Mouse (Mus musculus) frontal cortex, postnatal 10 days (tissue): ENCODE measurements around the gene Gm37240.
"Not testable (repeated sequence)": the region's sequence is repeated elsewhere in the genome, so short reads cannot be mapped to it uniquely, and the experiment has no call there.

Experiments
- DNase-seq, 2 experiments: peaks; one replicate each; pipeline ENCODE4 v3.0.0; 2022; ENCODE audit warnings: low spot score in 2 of 2, mixed read lengths in 1 of 2

Gm37240 gene

DNA sequence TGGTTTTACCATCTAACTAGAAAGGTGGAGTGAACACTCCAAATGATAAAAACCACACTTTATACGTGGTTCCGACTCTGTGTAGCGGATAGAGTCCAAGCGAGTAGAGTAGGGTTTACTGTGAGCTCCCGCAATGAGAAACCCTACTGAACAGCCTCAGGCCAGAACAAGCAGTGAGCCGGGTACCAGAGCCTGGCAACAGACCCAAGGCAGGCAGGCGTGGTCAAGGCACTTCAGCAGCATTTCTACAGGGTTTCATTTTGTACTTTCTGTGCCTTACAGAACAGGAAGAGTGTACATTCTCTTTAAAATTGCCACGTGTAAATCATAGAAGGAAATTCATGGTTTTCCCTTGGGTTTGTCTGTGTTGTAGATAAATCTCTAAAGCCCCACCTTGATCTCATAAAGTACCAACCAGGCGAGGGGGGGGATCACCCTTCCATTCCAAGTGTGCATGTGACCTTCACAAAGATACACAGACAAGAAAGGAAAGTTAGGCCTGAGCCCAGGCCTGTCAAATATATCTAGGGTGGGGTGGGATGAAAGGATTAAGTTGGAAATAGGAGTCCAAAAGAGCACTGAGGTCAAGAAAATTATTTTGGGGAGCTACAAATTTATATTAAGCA, 1285.3 kb downstream of the Gm37240 start:
- DNase-seq: no peak

DNA sequence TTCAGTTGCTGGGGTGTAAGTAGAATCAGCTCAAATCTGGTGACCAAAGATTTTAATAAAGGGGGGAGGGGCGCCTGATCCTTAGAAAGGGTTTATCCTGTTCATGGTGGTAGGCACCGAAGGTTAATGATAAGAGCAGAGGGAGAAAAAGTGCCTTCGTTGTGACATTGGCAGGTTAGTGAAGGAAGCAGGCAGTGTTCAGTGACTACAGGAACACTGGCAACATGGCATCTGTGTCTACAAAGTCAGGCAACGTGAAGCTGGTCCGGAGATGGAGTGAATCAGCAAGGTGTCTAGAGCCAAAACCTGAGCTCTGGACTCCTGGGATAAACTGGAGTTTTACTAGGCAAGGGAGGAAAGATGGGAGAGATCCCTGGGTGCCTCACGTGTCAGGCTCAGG, 1288.6 kb downstream of the Gm37240 start:
- DNase-seq: no peak

DNA sequence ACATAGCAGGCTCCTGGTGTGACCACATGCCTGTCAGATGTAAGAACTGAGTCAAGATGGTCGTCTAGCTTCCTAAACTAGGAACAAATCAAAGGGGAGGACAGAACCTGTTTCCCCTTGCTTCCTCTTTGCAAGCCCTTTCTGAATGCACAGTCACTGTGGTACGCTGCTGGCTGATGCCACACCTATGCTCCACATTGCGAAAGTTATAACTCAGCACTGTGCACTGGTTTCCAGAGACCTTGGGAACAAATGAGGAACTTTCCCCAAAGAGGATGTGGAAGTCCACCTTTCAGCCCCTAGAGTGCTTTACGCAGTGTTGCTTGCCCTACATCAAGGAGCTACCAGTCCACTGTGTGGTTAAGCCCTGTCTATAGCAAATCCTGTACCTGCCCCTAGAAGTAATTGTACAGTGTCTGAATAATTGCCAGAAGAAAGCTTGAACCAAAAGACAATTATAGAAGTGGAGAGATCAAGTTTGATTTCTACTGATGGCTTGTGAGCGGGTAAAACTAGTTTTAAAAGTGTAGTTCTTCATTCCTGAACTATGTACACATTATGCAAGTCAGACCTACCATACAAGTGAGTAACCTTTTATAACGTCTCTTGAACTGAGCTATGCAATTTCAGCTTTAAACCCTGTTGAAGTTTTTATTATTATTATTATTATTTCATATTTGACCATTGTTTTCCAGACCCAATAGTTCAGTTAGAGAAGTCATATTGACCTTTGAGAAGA, 1289.2 kb downstream of the Gm37240 start:
- DNase-seq: no peak

DNA sequence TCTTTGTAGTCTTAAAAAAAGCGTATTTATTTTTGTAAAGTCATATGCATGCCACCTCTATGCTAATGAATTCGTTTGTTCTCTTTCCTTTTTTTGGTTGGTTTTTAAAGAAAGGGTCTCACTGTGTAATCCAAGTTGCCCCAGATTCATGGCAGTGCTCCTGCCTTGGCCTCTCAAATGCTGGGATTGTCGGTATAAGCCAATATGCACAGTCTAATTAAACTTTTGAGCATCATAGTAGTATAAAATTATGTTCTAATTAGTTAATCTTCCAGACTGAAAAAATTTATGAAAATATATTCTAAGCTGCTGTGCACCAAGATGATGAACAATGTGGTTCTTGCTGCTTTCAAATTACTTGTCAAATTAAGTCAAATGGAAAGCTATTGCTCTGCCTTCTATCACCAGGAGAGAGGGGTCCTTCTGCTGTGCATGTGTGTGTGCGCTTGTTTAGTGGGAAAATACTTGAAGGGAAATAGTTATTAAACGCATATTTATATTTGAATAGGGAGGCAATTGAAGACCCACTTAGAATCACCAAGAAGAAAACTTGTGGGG, 1291.6 kb downstream of the Gm37240 start:
- no peak for DNase-seq

DNA sequence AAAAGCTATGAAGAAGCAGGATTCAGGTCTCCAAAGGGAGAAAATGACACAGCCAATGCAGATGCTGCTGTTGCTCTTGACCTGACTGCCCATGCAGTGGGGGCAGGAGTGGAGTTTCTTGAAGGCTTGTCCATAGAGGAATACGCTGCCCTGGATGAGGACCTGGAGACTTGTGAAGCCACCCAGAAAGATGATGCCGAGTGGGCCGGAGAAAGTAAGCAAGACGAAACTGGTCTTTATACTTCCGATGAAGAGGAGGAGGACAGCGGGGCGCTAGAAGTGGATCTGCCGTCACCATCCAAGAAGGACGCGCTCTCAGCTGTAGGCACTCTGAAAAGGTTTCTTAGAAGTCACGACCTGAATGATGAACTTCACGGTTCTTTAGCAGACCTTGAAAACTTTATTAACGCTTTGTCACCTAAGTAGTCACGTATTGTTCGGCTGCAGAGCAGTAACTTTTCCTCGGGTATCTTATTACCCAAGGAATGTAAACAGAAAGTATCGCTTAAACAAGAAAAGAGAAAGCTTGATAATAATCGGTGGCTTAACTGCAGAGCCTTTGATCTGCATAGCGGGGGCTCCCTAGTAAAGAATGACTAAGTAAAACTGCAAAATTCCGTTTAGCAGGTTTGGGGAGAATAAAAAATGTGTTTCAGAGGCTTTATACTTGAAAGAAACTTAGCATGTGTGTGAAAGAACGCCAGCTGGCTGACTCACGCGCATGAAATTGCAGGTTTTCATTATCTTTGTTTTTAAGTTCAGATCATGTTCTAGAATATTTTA, 1292.2 kb downstream of the Gm37240 start:
- DNase-seq: no peak

DNA sequence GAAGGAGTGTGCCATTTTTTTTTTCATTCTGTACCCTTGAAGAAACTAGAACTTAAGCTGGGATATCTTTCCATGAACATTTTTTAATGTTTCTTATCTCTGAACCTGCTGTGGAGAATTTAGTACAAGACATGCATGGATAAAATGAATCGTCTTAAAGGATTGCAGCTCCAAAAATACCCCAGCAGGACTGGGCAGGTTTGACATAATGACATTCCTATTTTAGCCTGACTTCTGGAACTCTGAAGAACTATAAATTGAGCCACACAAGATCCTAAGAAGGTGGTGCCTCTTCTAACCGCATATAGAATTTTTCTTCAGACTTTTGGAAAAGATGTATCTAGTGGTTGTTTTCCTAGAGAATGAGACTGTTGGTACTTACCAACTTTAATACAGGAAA, 1294.0 kb downstream of the Gm37240 start, which contains the start of gene Tigd4:
Tigd4 (plus strand) TSS at position 301 of the 400 bp plus-strand sequence.
- DNase-seq: no peak

DNA sequence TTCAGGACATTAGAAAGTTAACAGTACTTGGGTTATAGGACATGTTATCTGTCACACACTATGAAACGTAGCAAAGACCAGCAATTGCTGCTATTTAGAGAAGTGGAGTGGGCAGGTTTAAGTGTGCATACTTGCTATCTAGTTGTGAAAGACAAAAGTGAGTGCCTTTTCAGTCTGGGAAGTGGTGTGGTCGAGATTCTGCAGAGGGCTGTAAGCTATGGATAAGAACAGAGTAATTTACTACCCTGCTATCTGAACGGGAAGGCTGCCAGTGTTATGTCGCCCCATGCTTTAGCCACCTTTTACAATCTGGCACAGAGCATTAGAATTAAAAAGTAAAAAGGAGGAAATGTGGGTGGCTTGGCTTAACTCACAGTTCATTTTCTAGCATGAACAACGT, 1300.6 kb downstream of the Gm37240 start:
- no peak for DNase-seq

DNA sequence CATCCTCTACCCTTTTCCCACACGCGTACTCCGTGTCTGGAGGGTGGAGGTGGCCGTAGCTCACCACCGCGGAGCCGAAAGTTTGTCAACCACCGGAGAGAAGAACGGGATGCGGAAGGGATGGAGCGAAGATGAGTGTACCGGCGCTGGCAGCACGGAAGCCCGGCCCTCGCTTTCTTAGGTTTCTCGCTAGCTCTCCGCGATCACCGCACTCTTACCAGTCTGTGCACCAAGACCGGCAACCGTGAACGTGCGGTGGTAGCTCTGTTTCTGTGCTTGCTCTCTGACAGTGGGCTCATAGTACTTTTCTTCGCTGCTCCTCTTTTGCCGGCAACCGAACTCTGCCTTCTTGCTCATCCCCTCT, 1304.4 kb downstream of the Gm37240 start:
- no peak for DNase-seq

DNA sequence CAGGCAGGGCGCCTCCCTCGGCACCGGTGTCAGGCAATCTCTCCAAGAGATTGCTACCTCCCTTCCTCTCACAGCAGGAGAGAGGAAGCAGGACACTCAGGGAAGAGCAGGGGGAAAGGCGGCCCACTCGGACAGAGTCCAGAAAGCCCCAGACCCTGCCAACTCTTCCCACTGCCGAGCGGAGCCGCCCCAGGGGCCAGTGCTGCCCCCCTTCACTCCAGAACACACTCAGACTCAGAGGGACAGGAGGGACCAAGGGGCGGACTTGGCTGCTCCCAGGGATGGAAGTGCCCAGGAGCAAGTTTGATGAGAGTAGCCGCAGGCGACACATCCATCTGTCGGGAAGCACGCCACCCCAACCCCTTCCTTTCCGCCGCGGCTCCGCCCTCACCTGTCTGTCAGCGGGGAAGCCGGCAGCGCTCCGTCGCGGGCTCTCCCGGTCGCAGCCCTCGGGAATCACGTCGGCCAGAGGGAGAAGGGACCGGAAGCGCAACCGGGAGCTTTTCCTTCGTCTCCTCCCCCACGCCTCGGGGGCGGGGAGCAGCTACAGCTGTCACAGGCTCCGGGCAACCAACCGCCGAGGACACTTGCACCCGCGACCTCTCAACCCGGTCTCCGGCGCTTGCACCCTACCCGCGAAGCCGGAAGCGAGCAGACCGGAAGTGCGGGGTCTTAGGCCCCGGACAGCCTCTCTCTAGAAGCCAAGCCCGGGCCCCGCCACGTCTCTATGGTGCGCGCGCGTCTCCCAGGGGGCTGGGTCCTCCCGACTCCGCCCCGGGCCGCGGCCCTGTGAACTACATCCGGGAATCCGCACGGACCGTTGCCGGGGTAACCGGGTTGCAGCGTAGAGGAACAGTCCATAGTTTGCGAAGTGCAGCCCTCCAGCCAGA, 1305.0 kb downstream of the Gm37240 start, which contains the start of gene Arfip1:
Arfip1 (minus strand) TSS at position 603 of the 890 bp plus-strand sequence.
- peak; percentile 92 to 95 for DNase-seq

DNA sequence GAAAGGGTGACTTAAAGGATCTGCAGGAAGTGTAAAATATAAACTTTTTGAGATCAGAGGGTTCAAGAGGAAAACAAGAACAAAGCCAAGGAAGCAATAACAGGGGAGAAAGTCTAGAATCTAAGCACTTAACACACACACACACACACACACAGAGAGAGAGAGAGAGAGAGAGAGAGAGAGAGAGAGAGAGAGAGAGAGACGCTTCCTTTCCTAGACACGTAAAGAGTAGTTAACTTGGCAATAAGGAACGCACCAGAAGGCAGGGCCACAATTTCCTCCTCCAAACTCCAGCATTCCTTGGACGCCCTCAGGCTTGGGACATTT, 1305.7 kb downstream of the Gm37240 start:
- DNase-seq: no peak

DNA sequence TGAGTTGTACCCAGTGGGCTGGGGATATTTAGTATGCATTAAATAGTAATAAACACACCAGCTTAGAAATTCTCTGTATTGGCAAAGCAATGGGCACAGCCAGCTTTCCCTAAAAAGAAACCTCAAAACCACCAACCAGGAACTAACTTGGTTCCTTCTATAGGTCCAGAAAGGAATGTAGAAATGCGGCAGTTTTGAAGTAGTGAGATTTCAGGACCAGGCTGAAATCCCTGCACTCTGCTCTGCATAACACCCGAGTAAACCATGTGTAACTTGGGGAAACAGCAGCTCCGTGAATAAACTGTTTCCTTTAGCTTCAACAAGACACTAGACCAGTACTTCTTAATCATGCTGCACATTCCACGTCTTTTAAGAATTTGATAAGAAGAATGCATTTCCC, 1306.6 kb downstream of the Gm37240 start:
- DNase-seq: no peak

DNA sequence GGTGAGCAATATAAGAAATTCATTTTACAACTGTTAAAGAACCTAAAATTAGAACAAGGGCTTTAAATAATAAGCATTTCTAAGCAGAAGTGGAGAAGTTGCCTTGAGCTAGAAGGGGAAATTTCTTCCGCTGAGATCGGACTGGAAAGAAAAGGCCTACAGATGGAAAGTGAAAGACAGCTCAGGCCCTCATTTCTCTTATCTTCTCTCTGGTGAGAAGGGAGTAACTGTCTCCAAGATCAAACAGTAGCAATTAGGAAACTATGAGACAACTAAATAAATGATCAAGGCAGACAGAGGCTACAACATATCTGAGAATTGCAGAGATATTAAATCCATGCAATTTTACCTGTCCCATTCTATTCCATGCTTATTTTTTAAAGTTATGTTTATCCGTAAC, 1316.8 kb downstream of the Gm37240 start:
- DNase-seq: no peak

DNA sequence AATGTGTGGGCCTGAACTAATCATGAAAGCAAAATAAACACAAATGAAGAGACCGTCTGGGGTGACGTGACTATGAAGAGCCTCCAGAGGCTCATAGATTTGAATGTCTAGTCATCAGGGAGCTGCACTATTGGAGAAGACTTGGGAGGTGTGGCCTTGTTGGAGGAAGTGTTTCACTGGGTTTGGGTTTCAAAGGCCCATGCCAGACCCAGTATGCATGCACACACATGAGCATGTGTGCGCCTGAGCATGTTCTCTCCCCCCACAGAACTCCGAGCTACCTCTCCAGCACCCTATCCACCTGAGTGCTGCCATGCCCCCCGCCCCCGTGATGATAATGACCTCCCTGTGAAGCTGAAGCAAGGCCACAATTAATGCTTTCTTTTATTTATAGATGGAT, 1317.7 kb downstream of the Gm37240 start:
- DNase-seq: no peak

DNA sequence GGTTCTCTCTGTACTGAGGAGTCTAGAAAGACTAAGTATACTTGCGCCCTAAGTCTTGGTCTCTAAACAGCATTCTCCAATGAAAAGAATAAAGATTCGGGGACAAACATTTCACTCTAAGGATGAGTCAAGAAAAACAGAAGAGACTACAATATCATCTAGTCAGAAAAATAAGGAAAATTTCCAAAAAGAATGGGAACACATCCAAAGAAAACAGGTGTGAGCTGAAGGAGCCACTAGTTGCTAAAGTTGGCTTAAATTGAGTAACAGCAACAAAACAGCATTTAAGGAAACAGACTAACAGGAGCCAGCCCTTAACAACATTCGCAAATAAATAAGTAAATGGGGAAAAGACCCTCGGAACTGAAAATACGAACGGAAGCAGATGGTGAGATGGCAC, 1318.8 kb downstream of the Gm37240 start:
- DNase-seq: no peak

DNA sequence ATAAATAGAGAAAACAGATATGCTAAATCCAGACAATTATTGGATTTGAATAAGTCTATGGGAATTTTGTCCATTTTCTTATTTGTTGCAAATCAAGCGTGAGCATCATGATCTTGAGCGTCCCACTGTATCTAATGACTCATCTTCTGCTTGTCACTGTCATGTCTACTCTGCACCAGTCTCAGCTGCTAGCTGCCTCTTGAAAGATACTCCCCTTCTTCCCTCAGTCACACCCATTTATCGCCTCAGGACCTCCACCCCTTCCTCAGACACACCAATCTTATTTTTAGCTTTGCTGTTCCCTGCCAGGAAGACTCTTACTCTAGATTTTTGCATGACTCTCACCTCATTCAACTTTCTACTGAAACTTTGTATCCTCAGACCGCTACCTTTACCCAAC, 1323.9 kb downstream of the Gm37240 start:
- no peak for DNase-seq

DNA sequence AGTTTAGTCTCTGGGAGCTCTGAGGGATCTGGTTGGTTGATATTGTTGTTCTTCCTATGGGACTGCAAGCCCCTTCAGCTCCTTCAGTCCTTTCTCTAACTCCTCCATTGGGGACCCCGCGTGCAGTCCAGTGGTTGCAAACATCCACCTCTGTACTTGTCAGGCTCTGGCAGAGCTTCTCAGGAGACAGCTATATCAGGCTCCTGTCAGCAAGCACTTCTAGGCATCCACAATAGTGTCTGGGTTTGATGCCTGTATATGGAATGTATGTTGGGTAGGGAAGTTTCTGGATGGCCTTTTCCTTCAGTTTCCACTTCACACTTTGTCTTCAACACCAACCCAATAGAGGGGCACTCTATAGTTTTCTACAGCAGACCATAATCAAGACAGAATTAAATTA, 1324.4 kb downstream of the Gm37240 start:
- not testable (repeated sequence) for DNase-seq

DNA sequence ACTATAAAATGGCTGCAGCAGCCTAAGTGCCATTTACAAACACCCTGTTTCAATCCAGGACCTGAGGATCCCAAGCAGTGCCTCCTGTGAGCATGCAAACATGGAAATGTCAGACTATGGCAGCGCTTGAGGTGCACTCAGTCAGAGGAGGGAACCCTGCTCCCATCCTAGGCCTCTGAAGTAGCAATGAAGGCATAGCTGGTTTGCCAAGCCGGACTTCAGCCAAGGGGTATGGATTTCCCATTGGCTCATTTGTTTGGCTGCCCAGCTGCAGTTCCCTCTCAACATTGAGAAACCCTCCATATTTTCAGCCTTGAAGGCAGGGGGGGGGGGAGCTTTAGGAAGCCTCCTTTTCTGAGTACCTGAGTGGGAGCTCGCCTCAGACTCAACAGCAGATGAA, 1329.0 kb downstream of the Gm37240 start:
- DNase-seq: no peak

DNA sequence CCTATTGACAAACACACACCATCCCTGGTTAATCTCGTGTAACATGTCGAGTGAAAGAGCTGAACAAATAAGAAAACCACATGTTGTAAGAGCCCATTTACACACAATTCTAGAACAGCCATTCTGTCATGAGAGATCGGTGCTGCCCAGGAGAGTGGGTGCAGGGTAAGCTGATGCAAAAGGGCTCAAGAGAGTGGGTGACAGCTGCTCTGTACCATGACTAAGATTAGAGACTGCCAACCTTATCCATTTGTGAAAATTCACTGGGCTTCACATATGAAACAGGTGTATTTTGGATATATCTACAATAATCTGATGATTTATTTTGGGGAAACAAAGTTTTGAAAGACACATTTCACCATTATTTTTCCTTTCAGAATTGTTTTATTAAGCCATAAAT, 1331.5 kb downstream of the Gm37240 start:
- DNase-seq: no peak

DNA sequence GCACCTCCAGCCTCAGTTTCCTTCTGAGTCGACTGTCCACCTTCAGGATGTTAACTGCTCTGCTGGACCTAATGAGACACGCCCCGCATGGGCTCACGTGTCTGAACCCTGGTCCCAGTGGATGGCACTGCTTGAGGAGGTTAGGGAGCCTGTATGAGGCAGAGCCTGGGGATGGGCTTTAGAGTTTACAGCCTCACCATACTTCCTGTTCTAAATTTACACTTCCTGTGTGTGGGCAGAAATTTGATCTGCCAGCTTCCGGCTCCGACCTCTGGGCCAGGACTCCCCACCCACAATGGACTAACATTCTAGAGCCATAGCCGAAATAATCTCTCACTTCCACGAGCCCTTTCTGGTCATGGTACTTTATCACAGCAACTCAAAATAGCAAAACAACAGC, 1340.1 kb downstream of the Gm37240 start:
- no peak for DNase-seq

DNA sequence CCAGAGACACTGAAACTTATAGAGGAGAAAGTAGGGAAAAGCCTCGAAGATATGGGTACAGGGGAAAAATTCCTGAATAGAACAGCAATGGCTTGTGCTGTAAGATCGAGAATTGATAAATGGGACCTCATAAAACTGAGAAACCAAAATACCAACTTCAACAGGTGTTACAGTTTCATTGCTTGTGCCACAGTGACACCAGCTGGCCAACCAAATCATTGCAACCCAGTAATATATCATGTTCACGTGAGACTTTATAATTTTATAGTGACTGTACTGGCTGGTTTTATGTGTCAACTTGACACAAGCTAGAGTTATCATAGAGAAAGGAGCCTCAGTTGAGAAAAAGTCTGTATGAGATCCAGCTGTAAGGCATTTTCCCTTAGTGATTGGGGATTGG, 1344.9 kb downstream of the Gm37240 start:
- DNase-seq: peak in 1 of 2 experiments; percentile 41

DNA sequence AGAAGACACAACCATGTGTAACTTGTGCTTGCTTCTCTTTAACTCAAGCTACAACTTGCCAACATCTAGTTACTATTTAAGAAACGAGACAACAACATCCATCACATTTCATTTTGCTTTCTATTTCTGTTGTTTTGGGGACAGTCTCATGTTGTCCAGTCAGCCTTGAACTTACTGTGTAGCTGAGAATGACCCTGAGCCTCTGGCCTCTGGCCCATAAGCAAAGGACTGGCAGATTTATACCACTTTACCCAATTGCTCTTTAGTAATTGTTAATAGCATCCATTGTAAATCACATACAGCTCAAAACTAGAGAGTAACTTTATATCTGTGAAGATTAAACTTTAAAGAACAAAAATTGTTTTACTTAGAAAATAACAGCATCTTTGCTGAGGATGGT, 1345.4 kb downstream of the Gm37240 start:
- DNase-seq: no peak

DNA sequence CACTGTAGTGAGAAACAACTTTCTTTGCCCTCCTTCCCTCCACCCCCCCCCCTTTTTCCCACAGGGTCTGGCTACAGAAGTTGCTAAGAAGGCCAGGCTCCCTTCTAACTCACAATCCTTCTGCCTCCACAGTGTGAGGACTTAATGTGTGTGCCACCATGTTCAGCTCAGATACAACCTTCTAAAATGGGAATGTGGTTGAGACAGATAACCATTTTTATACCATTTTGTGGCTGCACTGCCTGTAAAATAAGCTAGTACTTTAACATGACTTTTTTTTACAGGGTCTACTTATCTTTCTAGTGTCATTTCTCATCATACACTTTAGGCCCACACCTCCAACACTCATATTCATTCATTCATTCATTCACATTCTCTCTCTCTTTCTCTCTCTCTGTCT, 1346.7 kb downstream of the Gm37240 start:
- no peak for DNase-seq
